Mouse (Mus musculus) frontal cortex, postnatal 25 days (tissue): Measurements from ENCODE around the gene Cradd.

Source experiments
- DNase-seq, 2 experiments: peaks; one replicate each; pipeline ENCODE4 v3.0.0; 2022; ENCODE audit warnings: low spot score in 2 of 2

Gene Cradd

DNA sequence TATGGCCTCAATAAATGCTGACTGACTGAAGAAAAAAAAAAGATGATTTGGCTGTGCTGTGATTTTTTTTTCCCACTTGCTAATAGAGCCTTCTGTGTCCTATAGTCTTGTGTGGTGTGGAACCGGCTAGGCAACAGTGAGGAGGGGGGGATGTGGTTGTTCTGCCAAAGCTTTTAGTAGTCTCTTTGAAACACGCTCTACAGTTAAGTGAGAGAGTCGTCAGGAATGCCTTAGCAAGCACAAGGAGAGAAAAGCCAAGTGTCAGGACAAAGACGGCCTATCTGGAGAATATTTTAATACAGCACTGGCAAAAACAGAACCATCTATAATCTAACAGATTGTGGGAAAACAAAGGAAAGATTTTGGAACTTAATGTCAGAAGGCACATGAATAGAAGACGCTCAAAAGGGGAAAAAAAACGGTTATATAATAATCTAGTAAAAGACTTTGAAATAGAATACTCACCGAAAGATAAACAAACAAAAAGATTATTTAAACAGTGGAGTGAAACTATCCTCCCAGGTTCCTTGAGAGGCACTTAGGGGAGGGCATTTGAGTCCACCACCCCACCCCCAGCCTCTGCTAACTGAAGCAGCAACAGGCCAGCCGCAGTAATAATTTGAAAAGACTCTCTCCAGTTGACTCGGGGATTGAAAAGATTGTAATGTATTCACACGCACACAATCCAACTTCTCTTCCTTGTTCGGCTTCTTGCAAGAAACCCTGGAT lies 16.9 kb downstream of the Cradd start:
- DNase-seq, result no peak

DNA sequence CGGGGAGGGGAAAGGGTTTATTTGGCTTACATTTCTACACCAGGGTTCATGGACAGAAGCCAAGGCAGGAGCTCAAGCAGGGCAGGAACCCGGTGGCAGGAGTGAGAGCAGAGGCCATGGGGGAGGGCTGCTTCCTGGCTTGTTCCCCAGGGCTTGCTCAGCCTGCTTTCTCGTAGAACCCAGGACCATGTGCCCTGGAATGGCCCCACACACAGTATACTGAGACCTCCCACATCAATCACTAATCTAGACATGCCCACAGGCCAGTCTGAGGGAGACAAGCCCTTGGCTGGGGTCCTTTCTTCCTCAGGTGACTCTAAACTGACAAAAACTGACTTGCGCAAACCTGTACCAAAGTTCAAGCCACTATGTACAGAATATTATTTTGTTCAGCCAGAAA lies 19.7 kb downstream of the Cradd start:
- DNase-seq, result no peak

DNA sequence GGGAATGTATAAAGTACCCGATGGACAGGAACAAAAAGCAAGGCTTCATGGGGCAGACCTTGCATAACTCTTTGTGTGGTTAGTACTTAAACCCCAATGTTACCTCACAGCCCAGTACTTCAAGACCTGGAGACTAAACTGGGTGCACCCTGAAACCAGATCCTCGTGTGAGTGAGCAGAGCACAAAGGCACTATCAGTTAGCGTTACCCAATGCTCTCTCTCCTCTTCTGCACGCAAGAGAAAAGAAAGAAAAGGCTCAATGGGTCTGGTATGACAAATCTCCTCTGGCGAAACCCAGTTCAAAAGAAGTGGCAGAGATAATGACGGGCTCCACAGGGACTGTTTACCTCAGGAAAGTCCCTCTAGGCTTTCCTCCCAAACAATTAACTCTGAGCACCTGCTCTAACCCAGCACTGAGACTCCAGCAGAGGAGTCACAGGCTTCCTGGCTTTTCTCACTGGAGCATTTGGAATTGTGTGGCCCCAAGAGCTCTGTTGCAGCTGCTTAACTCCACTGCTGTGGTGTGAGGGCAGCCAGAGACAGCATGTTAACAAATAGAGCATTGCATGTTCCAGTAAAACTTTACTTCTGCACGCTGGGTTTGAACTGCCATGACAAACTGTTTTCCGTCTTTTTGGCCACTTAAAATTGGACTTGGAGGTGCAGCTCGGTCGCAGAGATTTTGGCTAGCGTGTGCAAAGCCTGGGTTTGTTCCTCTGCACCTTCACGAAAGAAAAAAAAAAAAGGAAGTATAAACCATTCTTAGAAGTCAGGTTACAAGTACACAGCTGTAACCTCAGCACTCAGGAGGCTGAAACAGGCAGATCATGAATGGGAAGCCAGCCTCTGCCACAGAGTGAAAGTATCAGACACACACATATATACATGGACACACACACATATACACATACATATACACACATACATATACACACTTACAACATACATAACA lies 21.4 kb downstream of the Cradd start:
- DNase-seq, result no peak

DNA sequence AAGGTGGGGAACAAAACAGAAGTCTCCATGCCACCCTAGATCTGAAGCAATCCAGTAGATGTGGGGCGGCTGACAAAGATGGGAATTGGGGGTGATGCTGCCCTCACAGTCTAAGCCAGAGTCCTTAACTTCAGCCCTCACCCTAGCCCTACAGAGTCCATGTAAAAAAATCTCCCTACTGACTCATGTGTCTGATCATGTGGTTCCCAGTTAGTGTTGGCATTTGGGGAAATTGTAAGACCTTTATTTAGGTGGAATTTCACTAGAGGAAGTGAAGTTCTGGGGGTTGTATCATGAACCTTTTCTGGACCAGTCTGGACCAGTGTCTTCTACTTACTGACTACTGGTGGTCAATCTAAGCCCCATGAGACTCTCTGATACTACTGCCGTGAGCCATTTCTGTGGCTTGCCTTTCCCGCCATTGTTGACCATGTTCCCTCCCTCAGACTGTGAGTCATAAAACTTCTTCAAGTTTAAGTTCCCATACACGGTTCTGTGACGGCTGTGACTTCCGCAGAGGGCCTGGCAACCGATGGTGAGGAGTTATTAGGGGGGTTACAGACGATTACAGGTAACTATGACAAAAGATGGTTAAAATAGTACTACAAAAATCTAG lies 23.6 kb downstream of the Cradd start:
- no peak for DNase-seq

DNA sequence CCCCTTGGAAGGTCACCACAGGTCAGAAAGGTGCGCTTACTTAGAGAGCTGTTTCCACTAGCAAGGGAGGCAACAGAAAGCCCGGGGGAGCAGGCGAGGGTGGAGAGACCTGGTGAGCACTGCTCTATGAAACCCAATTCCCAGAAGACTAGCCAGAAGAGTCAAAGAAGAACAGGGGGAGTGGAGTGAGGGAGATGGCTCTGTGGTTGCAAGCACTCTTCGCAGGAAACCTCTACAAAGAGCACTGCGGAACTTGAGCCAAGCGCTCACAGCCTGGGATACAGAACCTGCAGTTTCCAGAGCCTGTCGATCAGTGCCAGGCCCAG lies 24.2 kb downstream of the Cradd start:
- no peak for DNase-seq

- DNase-seq, result no peak
These were observed 24.7 kb downstream of the Cradd start for GRCm38 (mm10) chr10:95299010-95299807.

DNA sequence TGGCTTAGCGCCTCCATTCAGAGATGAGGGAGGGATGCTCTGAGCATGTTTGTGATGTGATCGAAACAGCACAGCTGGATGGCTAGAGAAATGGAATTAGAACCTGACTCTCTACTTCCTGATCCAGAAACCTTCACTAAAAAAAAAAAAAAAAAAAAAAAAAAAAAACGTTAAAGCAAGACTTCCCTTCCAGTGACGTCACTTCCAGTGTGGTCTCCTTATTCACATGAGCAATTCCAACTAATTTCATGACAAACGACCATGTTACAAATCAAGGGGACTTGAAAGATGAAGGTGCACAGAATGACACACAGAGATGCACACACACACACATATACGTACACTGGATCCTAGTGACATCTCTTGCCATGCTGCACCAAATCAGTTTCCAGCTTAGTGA lies 25.4 kb downstream of the Cradd start:
- no peak for DNase-seq

- DNase-seq, result no peak
These were observed 26.2 kb downstream of the Cradd start for GRCm38 (mm10) chr10:95297690-95298104.

DNA sequence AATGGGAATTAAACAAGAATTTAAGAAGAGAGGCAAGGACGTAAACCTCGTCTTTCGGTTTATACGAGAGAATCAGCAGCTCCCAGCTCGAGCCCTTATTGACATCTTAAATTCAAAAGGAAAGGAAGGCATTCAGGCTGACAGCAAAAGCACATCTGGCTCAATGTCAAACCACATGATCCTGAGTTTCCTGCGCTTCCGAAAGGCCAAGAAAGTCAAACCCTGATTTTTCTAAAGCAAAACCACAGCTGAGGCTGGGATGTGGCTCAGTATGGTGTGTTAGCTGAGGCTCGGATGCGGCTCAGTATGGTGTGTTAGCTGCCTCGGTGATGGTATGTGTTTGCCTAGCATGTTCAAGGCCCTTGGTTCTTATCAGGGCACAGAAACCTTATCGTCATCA lies 26.9 kb downstream of the Cradd start:
- DNase-seq, result no peak

DNA sequence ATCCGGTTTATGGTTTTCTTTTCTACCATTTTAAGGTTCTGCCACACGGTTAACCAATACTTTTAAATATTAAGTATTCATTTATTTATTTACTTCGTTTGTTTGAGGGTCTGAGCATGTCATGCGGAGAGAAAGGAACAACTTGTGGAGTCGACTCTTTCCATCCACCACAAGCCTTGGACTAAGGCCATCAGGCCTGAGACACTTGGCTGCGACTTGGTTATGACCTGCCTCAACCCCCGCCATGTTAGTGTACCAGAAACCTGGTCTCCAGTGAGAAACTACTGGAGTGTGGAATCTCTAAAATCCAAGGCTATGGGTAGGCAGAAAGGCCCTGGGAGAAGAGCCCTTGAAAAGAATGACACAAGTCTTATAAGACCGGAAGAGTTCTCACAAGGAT lies 30.7 kb downstream of the Cradd start:
- no peak for DNase-seq

DNA sequence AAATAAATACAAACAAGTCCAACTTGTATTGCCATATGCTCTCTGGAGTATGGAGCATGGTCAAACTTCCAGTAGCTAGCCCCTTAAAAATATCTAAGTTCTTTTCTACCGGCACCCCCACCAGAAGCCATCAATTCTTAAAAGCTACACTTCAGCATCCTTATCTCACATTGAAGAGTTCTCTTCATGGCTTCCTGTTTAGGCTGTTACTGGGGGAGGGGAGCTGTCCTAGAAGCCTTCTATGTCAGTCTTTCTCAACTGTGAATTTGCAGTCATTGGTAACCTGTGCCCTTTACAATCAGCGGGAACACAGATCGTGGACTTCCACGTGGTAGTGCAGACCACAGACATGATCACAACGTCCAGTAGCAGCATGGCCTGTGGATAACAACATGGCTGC lies 31.7 kb downstream of the Cradd start:
- DNase-seq, result no peak

GRCm38 (mm10) chr10:95291133-95291876 lies 32.6 kb downstream of the Cradd start:
- DNase-seq, result no peak

- DNase-seq, result no peak
These were observed 34.1 kb downstream of the Cradd start for GRCm38 (mm10) chr10:95289819-95290218.

DNA sequence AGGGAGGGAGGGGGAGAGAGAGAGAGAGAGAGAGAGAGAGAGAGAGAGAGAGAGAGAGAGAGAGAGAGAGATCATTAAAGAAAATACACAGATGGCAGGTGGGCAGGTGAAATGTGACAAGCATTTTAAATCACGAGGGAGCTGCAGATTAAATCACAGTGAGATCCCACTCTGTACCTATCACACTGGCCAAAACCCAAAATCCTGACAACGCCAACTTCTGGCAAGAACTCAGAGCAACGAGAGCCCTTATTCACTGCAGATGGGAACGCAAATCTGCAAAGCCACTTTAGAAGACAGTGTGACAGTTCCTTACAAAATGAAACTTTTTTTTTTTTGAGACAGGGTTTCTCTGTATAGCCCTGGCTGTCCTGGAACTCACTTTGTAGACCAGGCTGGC lies 35.7 kb downstream of the Cradd start:
- no peak for DNase-seq

- no peak for DNase-seq
These were observed 36.6 kb downstream of the Cradd start for GRCm38 (mm10) chr10:95287351-95287750.

DNA sequence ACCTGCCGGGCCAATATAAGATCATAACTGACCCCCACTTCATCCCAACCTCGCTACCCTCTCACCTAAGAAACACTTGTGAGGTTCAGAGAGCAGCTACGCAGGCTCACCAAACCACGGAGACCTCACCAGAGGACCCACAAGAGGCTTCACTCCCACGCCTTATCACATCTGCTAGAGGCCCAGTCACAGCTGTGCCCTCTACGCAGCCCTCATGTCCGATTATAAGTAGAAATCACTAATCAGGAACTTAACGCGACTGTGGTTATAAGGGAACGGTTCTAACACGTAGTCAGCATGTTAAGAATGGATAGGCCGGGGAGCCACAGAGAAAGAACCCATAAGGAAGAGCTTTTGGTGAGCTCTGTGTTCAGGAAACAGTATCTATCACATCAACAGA lies 40.5 kb downstream of the Cradd start:
- DNase-seq, result no peak

DNA sequence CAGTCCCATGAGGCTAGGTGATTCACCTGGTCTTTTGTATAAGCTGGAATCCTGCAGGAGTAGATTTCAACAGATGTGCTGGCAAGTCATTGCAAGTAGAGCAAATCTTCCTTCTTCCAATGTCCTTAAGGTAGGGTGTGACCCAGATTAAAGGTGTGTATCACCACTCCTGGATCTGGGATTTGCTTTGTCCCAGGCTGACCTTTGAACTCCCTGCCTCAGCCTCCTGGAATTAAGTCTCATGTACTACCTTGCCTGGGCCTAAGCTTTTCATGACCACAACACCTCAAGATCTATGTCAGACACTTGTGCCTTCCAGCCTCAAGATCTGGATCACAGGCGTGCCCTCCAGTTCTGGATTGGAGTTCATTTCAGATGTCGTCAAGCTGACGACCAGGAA lies 41.9 kb downstream of the Cradd start:
- DNase-seq, result no peak

DNA sequence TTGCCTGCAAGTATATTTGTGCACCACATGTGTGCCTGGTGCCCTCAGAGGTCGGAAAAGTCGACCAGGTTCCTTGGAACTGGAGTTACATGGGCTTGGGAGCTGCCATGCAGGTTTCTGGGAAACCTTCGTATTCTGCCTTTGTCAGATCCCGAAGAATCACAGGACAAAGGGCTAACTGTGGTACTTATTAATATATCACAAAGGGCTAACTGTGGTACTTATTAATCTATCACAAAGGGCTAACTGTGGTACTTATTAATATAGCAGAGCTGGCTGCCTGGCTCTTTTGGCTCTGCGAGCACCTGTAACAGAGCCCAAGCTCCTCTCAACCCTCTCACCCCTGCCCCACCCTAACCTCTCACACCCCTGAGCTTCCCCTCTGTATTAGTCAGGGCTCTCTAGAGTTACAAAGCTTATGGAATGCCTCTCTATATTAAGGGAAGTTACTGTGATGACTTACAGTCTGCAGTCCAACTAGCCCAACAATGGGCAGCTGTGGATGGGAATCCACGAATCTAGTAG lies 42.4 kb downstream of the Cradd start:
- DNase-seq, result no peak

- no peak for DNase-seq
These were observed 43.6 kb downstream of the Cradd start for GRCm38 (mm10) chr10:95280327-95280726.

DNA sequence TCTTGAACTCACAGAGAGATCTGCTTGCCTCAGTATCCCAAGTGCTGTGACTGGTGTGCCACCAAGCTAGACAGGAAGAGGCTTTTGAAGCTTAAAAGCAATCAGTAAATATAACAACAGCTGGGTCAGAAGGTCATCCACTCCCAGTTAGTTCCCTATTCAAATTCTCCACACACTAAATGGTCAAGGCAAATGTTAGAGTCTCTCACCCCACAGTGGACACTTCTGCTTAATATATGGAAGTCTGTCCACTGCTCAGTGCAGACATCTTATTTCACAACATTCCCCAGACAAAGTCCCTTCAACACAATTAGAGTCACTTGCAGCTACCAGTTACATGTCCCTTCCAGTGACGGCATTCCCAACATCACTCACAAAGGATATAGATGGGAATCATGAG lies 44.5 kb downstream of the Cradd start:
- DNase-seq, result no peak

GRCm38 (mm10) chr10:95278085-95278484 lies 45.8 kb downstream of the Cradd start:
- no peak for DNase-seq
